Comparison of ENCODE assay signal across 23 mouse cellular contexts in the genomic region with DNA sequence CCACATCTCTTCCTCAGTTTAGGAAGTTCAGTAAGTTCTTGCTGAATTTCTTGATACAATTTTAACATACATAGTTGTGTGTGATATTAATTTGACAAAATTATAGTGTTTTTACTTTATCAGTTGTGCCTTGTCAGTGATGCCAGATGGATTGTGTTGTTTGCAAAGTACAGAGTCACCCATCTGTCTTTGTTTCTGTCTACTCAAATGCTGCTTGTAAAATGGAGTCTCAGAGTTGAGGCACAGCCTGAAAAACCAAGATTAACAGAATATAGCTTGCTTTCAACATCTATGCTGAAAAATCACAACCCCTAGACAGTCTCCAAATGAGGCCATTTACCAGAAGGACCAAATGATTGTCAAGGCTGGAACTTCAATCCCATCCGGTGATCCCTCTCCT. TPM values are rescaled to one million over a fixed set of nuclear protein-coding genes. Genes with fewer than 3 reads are reported as not detected.
"Had no signal": no experiment of that assay in that cellular context is flagged by ENCODE, and none has a peak within 500 bp of the region (broad histone marks: within the 10 kb centered on the region; RNA-seq: fewer than 3 reads in every experiment).

No protein-coding gene starts in this region.

- ATAC-seq: midbrain, embryonic 15.5 days had no signal

- DNase-seq: kidney, adult 11 months; kidney, adult 8-10 months; kidney, postnatal 10 days; kidney, postnatal 36 days; liver; lung, adult 18-20 months; lung, postnatal 10 days; lung, postnatal 36 days; right cerebral cortex, adult 18-20 months; right cerebral cortex, postnatal 14 days; right cerebral cortex, postnatal 4 days; thymus, postnatal 36 days had no signal

- H3K9ac ChIP-seq: kidney, embryonic 15.5 days; limb, embryonic 13.5 days; liver, embryonic 12.5 days; liver, embryonic 15.5 days; lung, embryonic 15.5 days; midbrain, embryonic 12.5 days; midbrain, embryonic 15.5 days; neural tube, embryonic 12.5 days; neural tube, embryonic 15.5 days had no signal

- H3K27ac ChIP-seq: kidney, embryonic 15.5 days; limb, embryonic 10.5 days; limb, embryonic 13.5 days; liver, embryonic 12.5 days; liver, embryonic 15.5 days; lung, embryonic 15.5 days; midbrain, embryonic 12.5 days; midbrain, embryonic 15.5 days; neural tube, embryonic 12.5 days; neural tube, embryonic 15.5 days; stomach, postnatal 0 days had no signal

- H3K27me3 ChIP-seq: kidney, embryonic 15.5 days; limb, embryonic 13.5 days; liver, embryonic 12.5 days; liver, embryonic 15.5 days; lung, embryonic 15.5 days; midbrain, embryonic 12.5 days; midbrain, embryonic 15.5 days; neural tube, embryonic 12.5 days; neural tube, embryonic 15.5 days had no signal

- H3K4me3 ChIP-seq: kidney, embryonic 15.5 days; limb, embryonic 10.5 days; limb, embryonic 13.5 days; liver, embryonic 12.5 days; liver, embryonic 15.5 days; lung, embryonic 15.5 days; midbrain, embryonic 12.5 days; midbrain, embryonic 15.5 days; neural tube, embryonic 12.5 days; neural tube, embryonic 15.5 days had no signal

- H3K4me2 ChIP-seq: kidney, embryonic 15.5 days; limb, embryonic 13.5 days; liver, embryonic 12.5 days; liver, embryonic 15.5 days; lung, embryonic 15.5 days; midbrain, embryonic 12.5 days; midbrain, embryonic 15.5 days; neural tube, embryonic 12.5 days; neural tube, embryonic 15.5 days had no signal

- H3K9me3 ChIP-seq: kidney, embryonic 15.5 days; limb, embryonic 10.5 days; limb, embryonic 13.5 days; liver, embryonic 12.5 days; liver, embryonic 15.5 days; lung, embryonic 15.5 days; midbrain, embryonic 12.5 days; midbrain, embryonic 15.5 days; neural tube, embryonic 12.5 days; neural tube, embryonic 15.5 days had no signal

- H3K4me1 ChIP-seq: kidney, embryonic 15.5 days; limb, embryonic 10.5 days; limb, embryonic 13.5 days; lung, embryonic 15.5 days; midbrain, embryonic 12.5 days; midbrain, embryonic 15.5 days; neural tube, embryonic 12.5 days; neural tube, embryonic 15.5 days had no signal

RNA-seq across cellular contexts. Expression of a gene that starts 43.3 kb away (rescaled TPM):
- polyA plus RNA-seq: liver, embryonic 12.5 days had no signal
